Mouse (Mus musculus) Patski (cell line): ENCODE measurements around the gene Slx4. TPM values are rescaled to one million over a fixed set of nuclear protein-coding genes. Genes with fewer than 3 reads are reported as not detected.

Source experiments
- ATAC-seq: fragments of 100-300 bp; one replicate; pipeline ENCODE4 v1.8.0; 2021
- CTCF ChIA-PET: fragments of 350-600 bp; sonication (Branson Sonifier 250); formaldehyde crosslinking; loops from one replicate; lab custom pipeline; 2022; ENCODE audit warnings: inconsistent platforms; lab: Charles Lee
- POLR2A ChIA-PET: fragments of 350-600 bp; sonication (Branson Sonifier 250); formaldehyde crosslinking; loops from one replicate; lab custom pipeline; 2022; ENCODE audit warnings: antibody characterized with exemption, inconsistent platforms; lab: Charles Lee
- DNase-seq: peaks from one replicate; pipeline ENCODE4 v3.0.0-alpha.2; 2011; ENCODE audit warnings: low read depth, low spot score
- H3K27me3 ChIP-seq: fragments of 371-371 bp; one replicate; pipeline ENCODE4 v1.5.1; 2021
- CTCF ChIP-seq: fragments of 100-300 bp; IDR thresholded peaks from one replicate; pipeline ENCODE4 v1.5.1; 2021
- in situ Hi-C: fragments of 300-500 bp; cut with MboI; formaldehyde crosslinking; loops from 3 replicates; pipeline ENCODE4 v1.11.1; 2018; ENCODE audit warnings: low pct_unique_long_range_greater_than_20kb, mixed read lengths
- polyA plus RNA-seq: library from polyadenylated mRNA; unstranded; gene quantifications from one replicate; pipeline ENCODE4 v1.2.3, GENCODE M21; 2021

The Slx4 gene
- polyA plus RNA-seq = 26.4 TPM

DNA sequence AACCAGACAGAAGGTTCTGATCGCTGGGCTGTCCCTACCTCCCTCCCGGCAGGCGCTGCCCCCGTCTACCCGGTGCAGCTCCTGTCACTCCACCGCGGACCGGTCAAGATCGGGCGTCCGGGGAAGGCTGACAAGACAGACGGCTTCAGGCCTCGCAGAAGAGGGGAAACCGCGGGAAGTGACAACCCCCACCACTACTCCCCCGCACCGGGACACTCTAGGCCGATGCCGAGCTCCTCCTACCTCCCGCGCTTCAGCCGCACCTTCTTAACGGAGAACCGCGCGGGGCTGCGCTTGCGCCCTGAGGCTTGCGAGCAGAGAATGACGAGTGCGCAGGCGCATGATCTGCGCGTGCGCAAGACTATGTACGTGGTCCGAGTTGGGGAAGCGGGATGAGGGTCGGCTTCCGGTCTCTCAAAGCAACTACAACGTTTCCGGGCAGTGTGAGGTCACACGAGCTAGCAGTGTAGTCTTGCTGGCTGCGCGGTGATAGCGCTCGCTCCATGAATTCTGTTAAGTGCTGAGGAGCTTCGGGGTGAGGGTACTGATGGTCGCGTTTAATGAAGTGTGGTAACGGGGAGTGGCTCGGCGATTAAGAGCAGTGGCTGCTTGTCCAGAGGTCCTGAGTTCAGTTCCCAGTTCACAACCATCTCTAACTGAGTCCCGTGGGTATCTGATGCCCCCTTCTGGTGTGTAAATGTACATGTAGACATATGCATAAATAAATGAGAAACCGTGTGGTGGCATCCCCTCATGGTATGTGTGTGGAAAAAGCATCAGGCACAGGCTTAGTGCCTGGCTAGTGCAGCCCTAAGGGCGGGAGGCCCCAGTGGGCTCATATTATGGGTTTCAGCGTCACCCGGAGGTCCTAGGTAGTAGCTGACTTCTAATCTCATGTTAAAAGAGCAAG, at the start of gene Slx4:
Slx4 (minus strand) TSS at position 282 of the 910 bp plus-strand sequence.
- DNase-seq (peak; percentile 91), ATAC-seq (peak; percentile 97)
- ChIA-PET CTCF (interaction anchor here (0.6 to 1.3 kb wide), 6 partner anchors 26 to 259 kb away, joined by 3 to 4 read pairs (median 3); partner anchors contain the start of gene Dnase1), POLR2A (interaction anchor here (0.6 to 1.1 kb wide), 3 partner anchors 26 to 861 kb away, joined by 3 to 4 read pairs (median 3); no protein-coding TSS in a partner anchor)
- in situ Hi-C loops = loop anchor here (5.0 kb wide), 1 partner anchor 261 kb away; the partner anchor contains the start of gene Zfp263
- no peaks in the 10 kb centered on the region for H3K27me3 ChIP-seq
- TF ChIP-seq CTCF = peak; percentile 77

DNA sequence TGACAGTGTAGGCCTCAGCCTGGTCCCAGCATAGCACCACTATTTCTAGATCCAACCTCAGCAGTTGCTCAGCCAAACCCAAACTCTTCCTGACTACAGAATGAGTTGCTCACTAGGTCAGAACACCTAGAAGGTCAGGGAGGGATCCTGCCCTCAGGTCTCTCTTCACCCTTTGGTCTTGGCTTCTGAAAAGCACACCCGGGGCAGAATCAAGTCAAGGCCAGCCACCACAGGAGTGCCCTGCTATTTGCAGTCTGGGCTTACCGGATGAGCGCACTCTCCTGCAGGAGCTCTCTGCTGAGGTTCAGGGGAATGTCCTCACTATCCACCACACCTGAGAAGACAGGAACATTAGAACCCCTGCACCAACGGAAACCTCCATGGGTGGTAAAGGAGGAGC, 49.0 kb upstream of the Slx4 start:
- in situ Hi-C loops = loop anchor here (25.0 kb wide), 1 partner anchor 485 kb away; the partner anchor contains the start of gene Srl
- POLR2A ChIA-PET = no interaction called here

DNA sequence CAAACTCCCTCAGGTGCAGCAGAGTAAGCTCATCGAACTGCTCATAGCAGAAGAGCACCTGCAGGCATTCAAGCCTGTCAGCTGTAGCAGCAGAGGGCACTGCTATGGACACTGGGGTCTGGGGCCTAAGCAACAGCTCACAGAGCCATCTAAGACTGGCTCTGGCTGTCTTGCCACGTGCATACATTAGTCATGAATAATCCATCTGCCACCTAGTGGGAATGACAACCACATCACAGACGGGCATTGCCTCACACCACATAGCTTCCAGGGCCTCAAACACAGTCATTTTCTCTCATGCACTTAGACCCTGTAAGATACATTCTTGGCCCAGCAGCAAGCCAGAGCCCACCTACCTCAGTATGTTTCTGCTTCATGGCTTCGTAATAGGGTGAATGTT, 42.0 kb upstream of the Slx4 start:
- POLR2A ChIA-PET = interaction anchor here (1.0 kb wide), 1 partner anchor 42 kb away, joined by 3 read pairs; the partner anchor contains the start of gene Slx4
- in situ Hi-C loops = no loop called here
- peak; percentile 72 for ATAC-seq

More for the DNA sequence above, 49.0 kb upstream of the Slx4 start:
- H3K27me3 ChIP-seq = no peaks in the 10 kb centered on the region
- DNase-seq (no peak), ATAC-seq (no peak)
- CTCF ChIA-PET = interaction anchor here (1.6 kb wide), 1 partner anchor 9 kb away, joined by 4 read pairs; no protein-coding TSS in a partner anchor
- TF ChIP-seq CTCF = no peak

DNA sequence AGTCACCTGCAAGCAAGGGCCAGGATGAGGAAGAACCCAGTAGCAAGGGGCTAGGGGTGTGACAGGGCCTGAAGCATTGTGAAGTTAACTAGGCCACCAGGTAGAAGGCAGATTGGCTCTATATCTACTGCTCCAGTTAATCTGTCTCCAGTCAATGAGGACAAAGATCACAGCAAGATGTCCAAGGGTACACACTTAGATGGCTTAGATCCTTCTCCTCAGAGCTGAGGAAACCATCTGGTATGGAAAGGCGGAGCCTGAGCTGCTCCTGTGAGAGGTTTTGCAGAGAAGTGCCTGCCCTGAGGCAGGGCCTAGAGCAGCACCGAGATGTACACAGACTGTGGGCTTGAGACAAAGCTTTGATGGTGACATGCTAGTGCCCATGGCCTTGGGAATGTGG, 40.5 kb upstream of the Slx4 start:
- in situ Hi-C loops = no loop called here
- CTCF ChIA-PET = interaction anchor here (0.9 kb wide), 1 partner anchor 12 kb away, joined by 4 read pairs; no protein-coding TSS in a partner anchor
- TF ChIP-seq CTCF = no peak
- DNase-seq (no peak), ATAC-seq (no peak)
- no peaks in the 10 kb centered on the region for H3K27me3 ChIP-seq
- POLR2A ChIA-PET = no interaction called here

More for the DNA sequence above, 42.0 kb upstream of the Slx4 start:
- H3K27me3 ChIP-seq = no peaks in the 10 kb centered on the region
- no peak for TF ChIP-seq CTCF
- DNase-seq = no peak
- CTCF ChIA-PET = interaction anchor here (0.7 to 1.5 kb wide), 3 partner anchors 10 to 45 kb away, joined by 3 read pairs; no protein-coding TSS in a partner anchor

DNA sequence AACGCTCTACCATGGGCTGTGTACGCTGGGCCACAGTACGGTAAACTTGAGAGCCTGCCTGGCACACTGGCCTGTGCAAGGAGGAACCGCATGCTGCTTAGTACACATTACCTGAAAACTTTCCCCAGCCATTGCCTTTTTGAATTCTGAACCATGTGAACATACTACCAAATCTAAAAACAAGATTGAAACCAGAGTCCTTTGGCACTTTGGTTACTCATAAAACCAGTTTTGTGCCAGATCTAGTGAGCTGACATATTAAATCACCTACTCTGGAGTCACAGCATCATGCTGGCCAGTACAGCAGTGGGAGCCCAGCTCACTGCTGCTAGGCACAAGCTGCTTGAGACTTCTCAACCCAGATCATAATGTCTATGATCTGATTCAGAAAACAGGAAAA, 38.1 kb upstream of the Slx4 start:
- ChIA-PET POLR2A (no interaction called here), CTCF (interaction anchor here (0.7 kb wide), 1 partner anchor 13 kb away, joined by 4 read pairs; no protein-coding TSS in a partner anchor)
- no peak for ATAC-seq
- in situ Hi-C loops = no loop called here
- H3K27me3 ChIP-seq = no peaks in the 10 kb centered on the region
- no peak for DNase-seq
- no peak for TF ChIP-seq CTCF

DNA sequence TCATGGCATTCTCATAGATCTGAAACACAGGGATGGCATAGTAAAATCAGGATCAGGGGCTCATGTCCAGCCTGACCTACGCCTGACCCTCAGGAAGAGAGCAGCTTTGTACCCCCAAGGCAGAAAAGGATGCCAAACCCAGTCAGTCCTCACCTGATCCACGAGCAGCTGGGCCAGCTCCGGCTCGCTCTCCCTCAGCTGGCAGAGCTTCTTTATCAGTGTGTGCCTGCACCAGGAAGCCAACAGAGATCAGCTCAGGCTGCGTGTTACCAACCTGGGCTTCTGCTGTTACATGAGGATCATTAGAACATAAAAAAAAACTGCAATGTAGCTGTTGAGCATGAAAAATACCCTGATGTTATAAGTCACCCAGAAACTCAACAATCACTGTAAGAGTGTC, 36.6 kb upstream of the Slx4 start:
- H3K27me3 ChIP-seq = no peaks in the 10 kb centered on the region
- DNase-seq (no peak), ATAC-seq (no peak)
- in situ Hi-C loops = no loop called here
- CTCF ChIA-PET = no interaction called here
- POLR2A ChIA-PET = interaction anchor here (2.5 kb wide), 1 partner anchor 11 kb away, joined by 8 read pairs; no protein-coding TSS in a partner anchor
- no peak for TF ChIP-seq CTCF

DNA sequence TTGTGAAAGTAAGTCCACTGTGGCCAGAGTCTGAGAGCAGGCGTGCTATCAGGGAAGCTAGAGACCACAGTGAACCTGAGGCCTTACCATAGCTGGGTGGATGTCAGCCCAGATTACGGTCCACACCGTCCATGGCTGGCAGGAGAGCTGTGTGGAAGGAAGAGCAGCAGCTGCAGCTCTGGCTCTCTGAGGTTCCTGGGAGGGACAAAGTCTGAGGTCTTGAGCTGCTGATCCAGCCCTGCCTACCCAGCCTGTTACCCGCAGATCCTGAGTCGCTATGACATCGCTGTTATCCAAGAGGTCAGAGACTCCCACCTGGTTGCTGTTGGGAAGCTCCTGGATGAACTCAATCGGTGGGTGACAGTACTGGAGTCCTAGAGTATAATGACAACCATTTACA, 34.1 kb upstream of the Slx4 start:
- in situ Hi-C loops = no loop called here
- ChIA-PET POLR2A (no interaction called here), CTCF (interaction anchor here (1.3 kb wide), 1 partner anchor 20 kb away, joined by 3 read pairs; no protein-coding TSS in a partner anchor)
- ATAC-seq = no peak
- TF ChIP-seq CTCF = no peak
- H3K27me3 ChIP-seq = no peaks in the 10 kb centered on the region
- DNase-seq = no peak

DNA sequence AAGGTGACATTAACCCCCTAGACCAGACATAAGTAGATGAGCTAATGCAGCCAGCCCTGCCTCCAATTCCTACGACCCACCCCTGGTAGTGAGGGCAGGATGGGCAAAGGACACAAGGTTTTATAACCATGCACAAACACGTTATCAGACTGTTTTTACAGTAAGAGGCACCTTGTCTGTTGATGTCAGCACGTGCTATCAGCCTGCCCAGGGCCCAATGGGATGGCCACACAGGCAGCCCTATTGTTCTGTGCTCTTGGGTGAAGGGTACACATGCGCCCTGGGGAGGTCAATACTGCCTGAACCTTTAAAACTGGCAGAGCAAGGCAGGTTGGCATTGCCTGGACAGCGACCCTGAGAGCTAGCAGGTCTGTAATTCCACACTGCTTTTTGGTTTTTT, 33.2 kb upstream of the Slx4 start, which contains the start of gene Dnase1:
Dnase1 (plus strand) TSS at position 136 of the 400 bp plus-strand sequence.
- DNase-seq = no peak
- POLR2A ChIA-PET = no interaction called here
- ATAC-seq = no peak
- CTCF ChIA-PET = interaction anchor here (1.7 kb wide), 1 partner anchor 33 kb away, joined by 4 read pairs; the partner anchor contains the start of gene Slx4
- H3K27me3 ChIP-seq = no peaks in the 10 kb centered on the region
- TF ChIP-seq CTCF = no peak
- in situ Hi-C loops = no loop called here

DNA sequence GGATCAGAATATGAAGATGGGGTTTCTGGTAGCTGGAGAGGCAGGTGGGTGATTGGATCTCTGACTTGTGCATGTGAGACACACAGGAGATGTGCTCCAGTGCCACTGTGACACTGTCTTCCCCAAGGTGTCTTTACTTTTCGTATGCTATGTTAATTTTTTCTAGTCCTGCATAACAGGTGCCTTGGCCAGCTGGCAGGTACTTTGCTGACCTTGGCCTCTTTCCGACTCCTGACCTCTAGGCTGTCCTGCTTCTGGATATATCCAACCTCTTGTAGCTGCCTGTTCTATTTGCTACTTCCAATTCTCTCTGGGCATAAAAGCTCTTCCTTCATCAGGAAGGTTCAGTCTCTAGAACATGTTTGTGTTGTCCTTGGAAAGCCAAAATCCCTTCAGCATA, 32.0 kb upstream of the Slx4 start:
- POLR2A ChIA-PET = no interaction called here
- in situ Hi-C loops = no loop called here

DNA sequence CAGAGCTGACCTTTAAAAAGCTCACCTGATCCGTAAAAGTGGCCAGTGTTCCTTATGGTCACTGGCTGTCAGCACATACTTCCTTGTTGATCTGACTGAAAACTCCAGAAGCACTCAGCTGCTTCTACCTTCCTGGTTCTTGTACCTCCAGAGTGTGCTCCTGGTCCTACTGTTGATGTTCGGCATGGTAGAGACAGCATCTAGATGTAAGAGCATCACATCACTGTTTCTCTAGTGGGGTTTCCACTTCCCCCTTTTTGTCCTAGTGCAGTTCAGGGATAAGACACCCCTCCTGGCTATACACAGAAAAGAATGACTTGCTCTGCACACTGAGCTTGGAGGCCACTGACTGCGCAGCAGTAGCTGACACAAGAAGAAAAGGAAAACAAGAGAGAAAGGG, 30.9 kb upstream of the Slx4 start:
- ChIA-PET POLR2A (interaction anchor here (1.2 kb wide), 1 partner anchor 9 kb away, joined by 4 read pairs; no protein-coding TSS in a partner anchor), CTCF (interaction anchor here (1.3 to 1.5 kb wide), 2 partner anchors 21 to 42 kb away, joined by 3 to 4 read pairs; no protein-coding TSS in a partner anchor)
- in situ Hi-C loops = no loop called here
- ATAC-seq (no peak), DNase-seq (no peak)
- no peaks in the 10 kb centered on the region for H3K27me3 ChIP-seq
- no peak for TF ChIP-seq CTCF

More for the DNA sequence above, 32.0 kb upstream of the Slx4 start:
- ATAC-seq (no peak), DNase-seq (no peak)
- CTCF ChIA-PET = interaction anchor here (1.1 to 1.7 kb wide), 3 partner anchors 10 to 41 kb away, joined by 3 to 4 read pairs (median 3); partner anchors contain the start of gene Slx4
- TF ChIP-seq CTCF = no peak
- H3K27me3 ChIP-seq = no peaks in the 10 kb centered on the region
